Mouse (Mus musculus) cerebellum, adult 2 months (tissue): ENCODE data around the gene Tnpo2. TPM values are rescaled to one million over a fixed set of nuclear protein-coding genes. Genes with fewer than 3 reads are reported as not detected.
A peak's percentile ranks its signal among the peaks of the same experiment; 100 is the strongest.

Source experiments
- DNase-seq, 2 experiments: peaks; one replicate each; pipeline ENCODE4 v3.0.0; 2021
- H3K27ac ChIP-seq: fragments of 200-500 bp; 2 replicates; pipeline ENCODE4 v1.5.1; 2012; ENCODE audit warnings: low read length, control low read depth, inconsistent platforms; ENCODE audit not compliant: insufficient read depth
- H3K27me3 ChIP-seq: fragments of 200-500 bp; 2 replicates; pipeline ENCODE4 v1.6.1; 2012; ENCODE audit warnings: inconsistent platforms, mild to moderate bottlenecking, low read length, moderate library complexity; ENCODE audit not compliant: control insufficient read depth, insufficient read depth
- H3K4me1 ChIP-seq: fragments of 200-500 bp; 2 replicates; pipeline ENCODE4 v1.6.1; 2011; ENCODE audit warnings: low read length; ENCODE audit not compliant: control insufficient read depth, insufficient read depth
- H3K4me3 ChIP-seq: fragments of 200-500 bp; replicated peaks from 2 replicates; pipeline ENCODE3; 2011; ENCODE audit warnings: mild to moderate bottlenecking, low read depth, low read length, control low read depth; ENCODE audit not compliant: insufficient read depth
- CTCF ChIP-seq: fragments of 200-500 bp; IDR thresholded peaks from 2 replicates; pipeline ENCODE4 v1.5.1; 2011; ENCODE audit warnings: low read depth, mild to moderate bottlenecking, control low read depth, low read length, moderate library complexity, borderline replicate concordance; ENCODE audit not compliant: insufficient read depth
- POLR2A ChIP-seq: fragments of 200-500 bp; IDR thresholded peaks from 2 replicates; pipeline ENCODE4 v1.6.1; 2011; ENCODE audit warnings: low read length, control low read depth, borderline replicate concordance; ENCODE audit not compliant: insufficient read depth
- WGBS: fragments of 180-500 bp; shearing (Covaris S2); methylation state at CpG from one replicate; pipeline ENCODE4 v1.1.7; 2018; 5-methylcytosine and 5-hydroxymethylcytosine counted together
- polyA plus RNA-seq: library from polyadenylated mRNA; depleted of rRNA; stranded (reverse); fragments of >200 nt; gene quantifications from 2 replicates; pipeline ENCODE4 v1.2.3, GENCODE M21; 2012

The Tnpo2 gene
- polyA plus RNA-seq, 1 experiment: 92.0 TPM

- H3K27me3 ChIP-seq: no peaks in the 10 kb centered on the region
- H3K4me1 ChIP-seq: 0 out of 2 replicates have a peak, but pooled peaks cover 3% of the 10 kb centered on the region
- no peak overlapping the region; the same call in 1 of the 2 replicates for H3K27ac ChIP-seq
- 34% methylated on average over 5 of the region's 5 CpGs for WGBS
- H3K4me3 ChIP-seq: no peak overlapping the region
- no peak for DNase-seq
- TF ChIP-seq POLR2A (no peak), CTCF (no peak)
Measured at GRCm38 (mm10) chr8:85017209-85017608, 19.5 kb upstream of the Tnpo2 start.

- no peaks in the 10 kb centered on the region for H3K27me3 ChIP-seq
- DNase-seq: no peak
- WGBS: 91% methylated on average over 3 of the region's 3 CpGs
- no peak overlapping the region for H3K4me3 ChIP-seq
- H3K27ac ChIP-seq: no peak overlapping the region
- H3K4me1 ChIP-seq: peaks cover 17% of the 10 kb centered on the region
- TF ChIP-seq CTCF (no peak), POLR2A (no peak)
Measured at GRCm38 (mm10) chr8:85021514-85022055, 15.1 kb upstream of the Tnpo2 start.

- TF ChIP-seq POLR2A (no peak), CTCF (no peak)
- peak overlapping the region; percentile 97 for H3K4me3 ChIP-seq
- no peaks in the 10 kb centered on the region for H3K27me3 ChIP-seq
- peaks cover 17% of the 10 kb centered on the region for H3K4me1 ChIP-seq
- no peak overlapping the region for H3K27ac ChIP-seq
- WGBS: 52% methylated on average over 3 of the region's 3 CpGs
- no peak for DNase-seq
Measured at GRCm38 (mm10) chr8:85023846-85024245, 12.9 kb upstream of the Tnpo2 start.

GRCm38 (mm10) chr8:85025098-85025932, 11.4 kb upstream of the Tnpo2 start, which contains the start of gene Asna1:
Gene Asna1, minus strand, starts transcription at chr8:85025281.
- 3% methylated on average over 30 of the region's 30 CpGs for WGBS
- peak; percentile 85 to 90 for DNase-seq
- TF ChIP-seq CTCF (no peak), POLR2A (peak; percentile 62; the same call in 1 of the 2 replicates)

GRCm38 (mm10) chr8:85026670-85027515, 9.8 kb upstream of the Tnpo2 start, which contains the start of gene Trir:
Gene Trir, plus strand, starts transcription at chr8:85026823.
- TF ChIP-seq CTCF: no peak
- peak; percentile 87 for TF ChIP-seq POLR2A
- no peaks in the 10 kb centered on the region for H3K27me3 ChIP-seq
- peak within 1 kb of the TSS; percentile 97 for H3K4me3 ChIP-seq
- DNase-seq: peak; percentile 97 to 98
- H3K27ac ChIP-seq: peak within 1 kb of the TSS; percentile 85
- under 1% methylated on average over 75 of the region's 75 CpGs for WGBS
- H3K4me1 ChIP-seq: peaks cover 22% of the 10 kb centered on the region

More at GRCm38 (mm10) chr8:85025098-85025932, 11.4 kb upstream of the Tnpo2 start, which contains the start of gene Asna1:
- peak within 1 kb of the TSS; percentile 55; the same call in 1 of the 2 replicates for H3K27ac ChIP-seq
- H3K4me3 ChIP-seq: peak within 1 kb of the TSS; percentile 97
- H3K27me3 ChIP-seq: no peaks in the 10 kb centered on the region
- peaks cover 22% of the 10 kb centered on the region for H3K4me1 ChIP-seq

GRCm38 (mm10) chr8:85027516-85027855, 9.2 kb upstream of the Tnpo2 start:
- 1% methylated on average over 13 of the region's 13 CpGs for WGBS
- H3K27ac ChIP-seq: 0 out of 2 replicates have a peak overlapping the region, but pooled peaks have one; percentile 45
- peaks cover 16% of the 10 kb centered on the region for H3K4me1 ChIP-seq
- H3K4me3 ChIP-seq: peak overlapping the region; percentile 72
- DNase-seq: no peak
- H3K27me3 ChIP-seq: no peaks in the 10 kb centered on the region
- no peak for TF ChIP-seq CTCF
- TF ChIP-seq POLR2A: no peak

GRCm38 (mm10) chr8:85027922-85028321, 8.8 kb upstream of the Tnpo2 start:
- Histone ChIP-seq H3K4me3 (peak overlapping the region; percentile 72), H3K27ac (no peak overlapping the region), H3K4me1 (peaks cover 16% of the 10 kb centered on the region), H3K27me3 (no peaks in the 10 kb centered on the region)
- DNase-seq: no peak
- TF ChIP-seq POLR2A (no peak), CTCF (no peak)
- WGBS: 4% methylated on average over 2 of the region's 2 CpGs
